In genomic region chr7:29280801-29281200, GRCm38 (mm10) we compare ENCODE assay signal across 8 mouse cellular contexts. TPM values are rescaled to one million over a fixed set of nuclear protein-coding genes. Genes with fewer than 3 reads are reported as not detected.
A peak's percentile ranks its signal among the peaks of the same experiment; 100 is the strongest.
DNase-seq lines count a peak whose midpoint lies in the region; ATAC-seq and TF ChIP-seq lines count a peak whose summit lies in the region.

No protein-coding gene starts in this region.

- H3K27ac ChIP-seq in kidney, embryonic 15.5 days: no peak overlapping the region
- H3K27ac ChIP-seq in cortical plate, adult 2 months (ENCODE audit: insufficient read depth, low read length): no peak overlapping the region
- H3K27ac ChIP-seq in hindbrain, embryonic 15.5 days (replicated peaks): no peak overlapping the region
- H3K27ac ChIP-seq in midbrain, embryonic 15.5 days: no peak overlapping the region

- no peak for TF ChIP-seq POLR2A in cortical plate, adult 2 months (IDR thresholded peaks at IDR 0.05; ENCODE audit: extremely low read depth, insufficient read depth, low read length)

- H3K4me3 ChIP-seq in kidney, embryonic 15.5 days (replicated peaks): peak overlapping the region; percentile 58
- H3K4me3 ChIP-seq in cortical plate, adult 2 months (ENCODE audit: insufficient read depth, low read length): peak overlapping the region; percentile 51; the same call in 1 of the 2 replicates
- peak overlapping the region; percentile 65 for H3K4me3 ChIP-seq in hindbrain, embryonic 15.5 days
- peak overlapping the region; percentile 64 for H3K4me3 ChIP-seq in midbrain, embryonic 15.5 days

- TF ChIP-seq CTCF in cortical plate, adult 2 months (IDR thresholded peaks at IDR 0.05; ENCODE audit: extremely low read depth, insufficient read depth, low read length): no peak

- peak overlapping the region; percentile 96 for H3K4me2 ChIP-seq in kidney, embryonic 15.5 days
- H3K4me2 ChIP-seq in hindbrain, embryonic 15.5 days: peak overlapping the region; percentile 89
- peak overlapping the region; percentile 98 for H3K4me2 ChIP-seq in midbrain, embryonic 15.5 days

- DNase-seq in kidney, adult 8-10 months: no peak
- no peak for DNase-seq in left cerebral cortex, postnatal 36 days (ENCODE audit: low spot score in 2 of 2)
- DNase-seq in left cerebral cortex, adult 8-10 months (ENCODE audit: low spot score in 2 of 2): no peak
- DNase-seq in layer of hippocampus, postnatal 10 days (ENCODE audit: low spot score in 2 of 2): no peak

- no peaks in the 10 kb centered on the region for H3K36me3 ChIP-seq in kidney, embryonic 15.5 days
- no peaks in the 10 kb centered on the region for H3K36me3 ChIP-seq in hindbrain, embryonic 15.5 days
- no peaks in the 10 kb centered on the region for H3K36me3 ChIP-seq in midbrain, embryonic 15.5 days (replicated peaks)

- H3K9ac ChIP-seq in kidney, embryonic 15.5 days: peak overlapping the region; percentile 71
- H3K9ac ChIP-seq in hindbrain, embryonic 15.5 days: no peak overlapping the region; the same call in 1 of the 2 replicates
- peak overlapping the region; percentile 78; the same call in 1 of the 2 replicates for H3K9ac ChIP-seq in midbrain, embryonic 15.5 days

- intact Hi-C loops in left cerebral cortex, postnatal 36 days (cut with DNase I): no loop called here

- peaks cover 49% of the 10 kb centered on the region for H3K4me1 ChIP-seq in kidney, embryonic 15.5 days
- H3K4me1 ChIP-seq in cortical plate, adult 2 months (ENCODE audit: control insufficient read depth, insufficient read depth, low read length): peaks cover 2% of the 10 kb centered on the region; the same call in 1 of the 2 replicates
- H3K4me1 ChIP-seq in hindbrain, embryonic 15.5 days (replicated peaks): peaks cover 20% of the 10 kb centered on the region
- peaks cover 19% of the 10 kb centered on the region for H3K4me1 ChIP-seq in midbrain, embryonic 15.5 days

- 7% methylated on average over 13 of the region's 13 CpGs for WGBS in kidney, embryonic 15.5 days
- 9% methylated on average over 13 of the region's 13 CpGs for WGBS in hindbrain, embryonic 15.5 days
- WGBS in midbrain, embryonic 15.5 days: 10% methylated on average over 13 of the region's 13 CpGs

- ATAC-seq in kidney, embryonic 15.5 days (replicated peaks; ENCODE audit: low FRiP score): 0 out of 2 replicates have a peak, but pooled peaks have one; percentile 5
- no peak for ATAC-seq in hindbrain, embryonic 15.5 days (ENCODE audit: low FRiP score, low read depth)
- no peak for ATAC-seq in midbrain, embryonic 15.5 days (replicated peaks)

- peaks cover 55% of the 10 kb centered on the region for H3K27me3 ChIP-seq in kidney, embryonic 15.5 days
- H3K27me3 ChIP-seq in hindbrain, embryonic 15.5 days: peaks cover 13% of the 10 kb centered on the region; the same call in 1 of the 2 replicates
- H3K27me3 ChIP-seq in midbrain, embryonic 15.5 days (replicated peaks): peaks cover 32% of the 10 kb centered on the region

- H3K9me3 ChIP-seq in kidney, embryonic 15.5 days (replicated peaks): no peaks in the 10 kb centered on the region
- no peaks in the 10 kb centered on the region for H3K9me3 ChIP-seq in hindbrain, embryonic 15.5 days
- no peaks in the 10 kb centered on the region for H3K9me3 ChIP-seq in midbrain, embryonic 15.5 days

RNA-seq across cellular contexts. Expression of gene Spint2, which starts 0.9 kb away (rescaled TPM):
- 236 and 245 TPM in 2 replicates for polyA plus RNA-seq in kidney, embryonic 15.5 days (2015; fragmentation: Nextera tagmentation; extraction: Ambion mirVana)
- 25.9 and 27.4 TPM in 2 replicates for polyA plus RNA-seq in cortical plate, adult 2 months (2012; rRNA removed)
- polyA plus RNA-seq in hindbrain, embryonic 15.5 days (2015; fragmentation: Nextera tagmentation; extraction: Ambion mirVana): 73.8 and 84.5 TPM in 2 replicates
- polyA plus RNA-seq in midbrain, embryonic 15.5 days (2015; fragmentation: Nextera tagmentation; extraction: Ambion mirVana): 72.4 and 77.3 TPM in 2 replicates
- total RNA-seq in left cerebral cortex, postnatal 36 days (2021): 10 to 100 TPM; 23.5 to 26.2 TPM
- total RNA-seq in left cerebral cortex, adult 8-10 months (2022): 10 to 100 TPM; 27.9 to 38.2 (median 33.0) TPM
- total RNA-seq in layer of hippocampus, postnatal 10 days (2021): 10 to 100 TPM; 25.3 to 31.0 TPM

RNA-seq across cellular contexts. Expression of gene Ppp1r14a, which starts 8.3 kb away (rescaled TPM):
- polyA plus RNA-seq in kidney, embryonic 15.5 days (2015; fragmentation: Nextera tagmentation; extraction: Ambion mirVana): 21.0 and 23.7 TPM in 2 replicates
- polyA plus RNA-seq in cortical plate, adult 2 months (2012; rRNA removed): 40.8 and 44.7 TPM in 2 replicates
- 3.0 and 5.1 TPM in 2 replicates for polyA plus RNA-seq in hindbrain, embryonic 15.5 days (2015; fragmentation: Nextera tagmentation; extraction: Ambion mirVana)
- polyA plus RNA-seq in midbrain, embryonic 15.5 days (2015; fragmentation: Nextera tagmentation; extraction: Ambion mirVana): 3.3 and 4.3 TPM in 2 replicates
- 10 to 100 TPM; 15.9 to 24.7 TPM for total RNA-seq in left cerebral cortex, postnatal 36 days (2021)
- total RNA-seq in left cerebral cortex, adult 8-10 months (2022): 10 to 100 TPM; 35.3 to 41.0 (median 39.8) TPM
- total RNA-seq in layer of hippocampus, postnatal 10 days (2021): 1 to 10 TPM; 2.0 to 3.2 TPM

RNA-seq across cellular contexts. Expression of gene Dpf1, which starts 22.9 kb away (rescaled TPM):
- 3.1 and 5.9 TPM in 2 replicates for polyA plus RNA-seq in kidney, embryonic 15.5 days (2015; fragmentation: Nextera tagmentation; extraction: Ambion mirVana)
- 59.6 and 65.1 TPM in 2 replicates for polyA plus RNA-seq in cortical plate, adult 2 months (2012; rRNA removed)
- polyA plus RNA-seq in hindbrain, embryonic 15.5 days (2015; fragmentation: Nextera tagmentation; extraction: Ambion mirVana): 180 and 184 TPM in 2 replicates
- 256 and 261 TPM in 2 replicates for polyA plus RNA-seq in midbrain, embryonic 15.5 days (2015; fragmentation: Nextera tagmentation; extraction: Ambion mirVana)
- total RNA-seq in left cerebral cortex, postnatal 36 days (2021): 100 to 1,000 TPM in 1 of 2 experiments, 10 to 100 TPM in 1; 86.6 to 117 TPM
- 100 to 1,000 TPM in 2 of 4 experiments, 10 to 100 TPM in 2; 87.4 to 112 (median 99.7) TPM for total RNA-seq in left cerebral cortex, adult 8-10 months (2022)
- 100 to 1,000 TPM; 129 to 138 TPM for total RNA-seq in layer of hippocampus, postnatal 10 days (2021)

RNA-seq across cellular contexts. Expression of gene 2200002D01Rik, which starts 32.5 kb away (rescaled TPM):
- 7.6 and 11.2 TPM in 2 replicates for polyA plus RNA-seq in kidney, embryonic 15.5 days (2015; fragmentation: Nextera tagmentation; extraction: Ambion mirVana)
- 0.10 and 0.47 TPM in 2 replicates for polyA plus RNA-seq in cortical plate, adult 2 months (2012; rRNA removed)
- 0.67 and 0.75 TPM in 2 replicates for polyA plus RNA-seq in hindbrain, embryonic 15.5 days (2015; fragmentation: Nextera tagmentation; extraction: Ambion mirVana)
- polyA plus RNA-seq in midbrain, embryonic 15.5 days (2015; fragmentation: Nextera tagmentation; extraction: Ambion mirVana): 1.1 and 1.5 TPM in 2 replicates
- not detected for total RNA-seq in left cerebral cortex, postnatal 36 days (2021)
- total RNA-seq in left cerebral cortex, adult 8-10 months (2022): not detected
- under 1 TPM in 1 of 2 experiments, not detected in 1; 0.29 TPM for total RNA-seq in layer of hippocampus, postnatal 10 days (2021)

RNA-seq across cellular contexts. Expression of gene Yif1b, which starts 42.7 kb away (rescaled TPM):
- 122 and 123 TPM in 2 replicates for polyA plus RNA-seq in kidney, embryonic 15.5 days (2015; fragmentation: Nextera tagmentation; extraction: Ambion mirVana)
- 69.1 and 71.7 TPM in 2 replicates for polyA plus RNA-seq in cortical plate, adult 2 months (2012; rRNA removed)
- polyA plus RNA-seq in hindbrain, embryonic 15.5 days (2015; fragmentation: Nextera tagmentation; extraction: Ambion mirVana): 95.9 and 99.5 TPM in 2 replicates
- 91.2 and 95.1 TPM in 2 replicates for polyA plus RNA-seq in midbrain, embryonic 15.5 days (2015; fragmentation: Nextera tagmentation; extraction: Ambion mirVana)
- 10 to 100 TPM; 48.6 to 54.6 TPM for total RNA-seq in left cerebral cortex, postnatal 36 days (2021)
- 10 to 100 TPM; 50.5 to 55.8 (median 53.6) TPM for total RNA-seq in left cerebral cortex, adult 8-10 months (2022)
- 10 to 100 TPM; 42.8 to 47.8 TPM for total RNA-seq in layer of hippocampus, postnatal 10 days (2021)
